Mouse (Mus musculus): ENCODE results near the gene Fam20c.

The Fam20c gene

DNA sequence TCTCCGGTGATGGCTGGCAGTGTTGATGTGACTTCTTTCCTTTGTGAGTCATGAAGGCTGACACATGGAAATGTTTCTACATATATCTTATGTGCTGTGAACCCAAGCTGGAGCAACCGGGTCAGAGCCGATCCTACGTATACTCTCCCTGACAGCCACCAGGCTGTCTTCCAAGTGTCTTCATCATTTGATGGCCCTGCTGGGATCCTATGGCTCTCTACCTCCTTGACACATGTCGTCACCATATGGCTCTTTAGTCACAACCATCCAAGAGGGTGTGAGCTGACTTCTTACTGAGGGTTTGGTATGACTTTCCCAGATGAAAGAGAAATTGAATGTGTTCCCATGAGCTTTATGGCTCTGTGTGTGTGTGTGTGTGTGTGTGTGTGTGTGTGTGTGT, 50.0 kb downstream of the Fam20c start:
- CTCF ChIA-PET, result no interaction called here

DNA sequence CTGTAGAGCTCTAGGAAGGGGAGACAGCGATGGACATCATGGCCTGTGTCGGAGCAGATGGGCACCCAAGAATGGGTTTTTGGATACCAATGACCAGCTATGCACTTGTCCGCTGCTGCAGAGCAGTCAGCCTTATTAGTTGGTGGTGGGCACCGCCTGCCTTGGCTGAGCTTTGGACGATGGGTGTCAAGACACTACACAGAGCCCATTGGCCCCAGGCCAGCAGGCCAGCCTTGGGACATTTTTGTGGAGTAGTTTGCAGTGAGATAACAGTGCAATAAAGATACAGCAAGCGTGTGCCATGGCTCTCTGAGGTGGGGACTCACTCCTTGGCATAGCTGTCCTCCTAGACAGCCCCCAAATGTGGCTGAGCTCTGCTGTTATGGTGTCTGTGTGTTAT, 55.5 kb downstream of the Fam20c start:
- CTCF ChIA-PET, result no interaction called here

DNA sequence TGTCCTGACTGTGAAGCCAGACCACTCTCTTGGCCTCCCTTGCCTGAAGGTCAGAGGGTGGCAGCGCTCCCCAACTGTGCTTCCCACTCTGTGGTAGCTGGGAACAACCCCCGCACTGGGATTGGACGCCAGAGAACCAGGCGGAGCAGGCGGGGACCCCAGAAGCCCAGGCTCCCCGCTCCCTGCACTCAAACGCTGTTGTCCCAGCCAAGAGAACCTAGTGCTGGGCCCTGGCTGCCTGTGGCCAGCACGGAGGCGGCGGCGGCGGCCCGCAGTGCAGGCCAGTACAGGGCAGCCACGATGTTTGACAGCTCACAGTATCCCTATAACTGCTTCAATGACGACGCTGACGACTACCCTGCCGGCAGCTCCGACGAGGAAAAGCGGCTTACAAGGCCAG, 65.5 kb downstream of the Fam20c start, which contains the start of gene Gm5294:
Gene Gm5294, plus strand, starts transcription at position 301 of the 400 bp plus-strand sequence.
- CTCF ChIA-PET, result no interaction called here

DNA sequence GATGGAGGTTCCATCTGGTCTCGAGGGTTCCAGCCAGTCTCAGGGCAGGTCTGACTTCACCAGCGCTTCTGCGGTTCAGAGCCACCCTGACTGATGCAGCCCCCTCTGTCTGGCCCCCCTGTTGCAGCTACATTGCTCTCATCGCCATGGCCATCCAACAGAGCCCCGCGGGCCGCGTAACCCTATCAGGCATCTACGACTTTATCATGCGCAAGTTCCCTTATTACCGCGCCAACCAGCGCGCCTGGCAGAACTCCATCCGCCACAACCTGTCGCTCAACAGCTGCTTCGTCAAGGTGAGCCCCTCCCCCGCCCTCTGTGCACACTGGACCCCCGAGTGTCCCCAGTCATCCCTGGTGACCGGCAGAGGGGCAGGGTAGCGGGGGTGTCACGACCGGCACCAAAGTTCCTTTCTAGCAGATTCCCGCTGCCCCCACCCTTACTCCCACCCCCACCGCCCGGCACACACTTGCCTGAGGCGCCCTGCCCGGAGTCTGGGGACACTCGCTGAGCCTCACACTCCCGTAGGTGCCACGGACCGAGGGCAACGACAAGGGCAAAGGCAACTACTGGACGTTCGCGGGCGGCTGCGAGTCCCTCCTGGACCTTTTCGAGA, 66.5 kb downstream of the Fam20c start:
- CTCF ChIA-PET, result no interaction called here

DNA sequence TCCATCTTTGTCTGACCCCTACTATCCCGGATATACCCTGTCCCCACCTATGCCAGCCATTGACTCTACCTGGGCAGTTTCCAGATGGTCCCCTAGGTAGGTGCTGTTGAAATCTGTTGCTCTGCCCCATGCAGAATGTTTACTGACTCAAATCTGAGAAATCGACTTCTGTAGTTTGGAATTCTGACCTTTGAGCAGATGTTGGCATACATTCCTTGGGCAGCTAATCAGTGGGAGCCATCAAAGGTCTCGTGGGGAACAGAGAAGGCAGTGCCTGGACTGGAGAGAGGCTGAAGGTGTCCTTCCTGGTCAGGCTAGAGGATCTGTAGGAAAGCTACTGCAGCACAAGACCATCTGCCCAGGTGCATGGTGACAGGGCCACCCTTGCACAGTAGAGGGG, 70.8 kb downstream of the Fam20c start:
- CTCF ChIA-PET, result no interaction called here

DNA sequence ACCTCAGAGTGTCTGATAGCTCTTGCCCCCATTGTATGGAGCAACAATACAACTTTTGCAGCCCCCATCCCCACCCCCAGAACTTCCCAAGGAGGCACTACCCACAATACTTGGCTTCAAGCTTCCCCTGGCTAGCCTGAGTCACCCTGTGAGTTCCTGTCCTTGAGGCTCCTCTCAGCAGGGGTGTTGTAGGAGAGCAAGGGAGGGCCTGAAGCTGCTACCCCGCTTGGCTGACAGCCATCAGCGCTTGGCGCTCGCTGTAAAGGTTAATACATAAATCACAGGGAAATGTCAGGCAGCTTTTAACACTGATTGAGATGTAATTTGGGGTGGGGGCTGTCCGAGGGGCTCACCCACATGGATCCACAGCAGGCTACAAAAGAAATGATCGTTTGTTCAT, 79.1 kb downstream of the Fam20c start:
- CTCF ChIA-PET, result no interaction called here

DNA sequence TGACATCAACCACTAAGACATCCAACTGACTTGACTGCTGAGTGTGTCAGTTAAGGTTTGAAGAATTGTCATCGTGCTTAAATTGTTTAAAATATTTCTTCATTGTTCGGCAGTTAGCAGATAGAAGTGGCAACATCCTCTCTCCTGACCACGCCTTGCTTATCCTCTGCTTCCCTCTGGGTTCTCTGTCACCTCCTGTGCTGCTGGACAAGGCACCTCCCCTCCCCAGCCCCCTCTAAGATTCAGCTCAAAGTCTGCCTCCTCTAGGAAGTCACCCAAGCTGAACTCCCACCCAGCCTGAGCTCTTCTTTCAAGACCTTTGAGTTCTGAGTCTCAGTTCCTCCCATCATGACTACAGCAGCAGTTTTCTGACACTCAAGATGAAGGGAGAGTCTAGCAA, 80.6 kb downstream of the Fam20c start:
- CTCF ChIA-PET, result no interaction called here

DNA sequence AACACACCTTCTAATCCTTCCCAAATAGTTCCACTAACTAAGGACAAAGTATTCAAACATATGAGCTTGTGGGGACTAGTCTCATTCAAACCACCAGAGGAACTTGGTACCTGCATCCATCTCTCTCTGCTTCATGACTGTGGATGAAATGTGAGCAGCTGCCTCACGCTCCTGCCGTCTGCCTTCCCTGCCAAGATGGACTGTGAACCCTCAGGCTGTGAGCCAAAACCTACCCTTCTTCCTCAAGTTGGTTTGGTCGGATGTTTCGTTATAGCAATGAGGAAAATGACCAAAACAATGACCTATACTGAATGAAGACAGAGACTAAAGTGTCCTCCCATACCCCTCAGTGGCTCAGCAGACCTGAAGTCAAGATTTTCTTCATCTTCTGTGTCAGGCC, 86.7 kb downstream of the Fam20c start:
- CTCF ChIA-PET, result no interaction called here

DNA sequence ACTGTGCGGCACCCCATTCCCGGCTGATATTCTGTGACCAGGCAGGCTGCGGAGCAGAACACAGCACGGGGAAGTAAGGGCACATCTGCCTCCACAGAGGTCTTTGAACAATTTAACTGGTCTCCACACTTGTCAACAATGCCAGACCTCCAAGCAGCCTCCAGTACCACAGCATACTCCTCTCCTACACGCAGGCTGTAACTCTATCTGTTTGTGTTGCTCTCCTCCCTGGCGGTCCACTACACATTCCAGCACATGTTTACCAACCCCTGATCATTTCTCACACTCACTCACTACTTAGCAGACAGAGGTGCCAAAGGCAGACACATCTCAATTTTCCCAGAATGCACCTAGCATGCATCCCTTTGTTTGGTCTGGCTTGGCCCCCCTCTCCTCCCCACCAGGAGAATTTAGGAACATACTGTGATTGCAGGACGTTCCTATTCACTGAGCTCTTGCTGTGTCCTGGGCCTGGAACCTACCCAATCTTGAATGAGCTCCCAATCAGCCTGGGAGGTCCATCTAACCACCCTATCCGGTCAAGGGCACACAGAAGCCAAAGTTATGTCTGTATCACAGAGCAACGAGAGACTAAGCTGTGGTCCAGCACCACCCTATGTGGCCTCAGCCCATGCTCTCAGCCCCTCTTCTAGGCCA, 89.0 kb downstream of the Fam20c start:
- CTCF ChIA-PET, result no interaction called here

DNA sequence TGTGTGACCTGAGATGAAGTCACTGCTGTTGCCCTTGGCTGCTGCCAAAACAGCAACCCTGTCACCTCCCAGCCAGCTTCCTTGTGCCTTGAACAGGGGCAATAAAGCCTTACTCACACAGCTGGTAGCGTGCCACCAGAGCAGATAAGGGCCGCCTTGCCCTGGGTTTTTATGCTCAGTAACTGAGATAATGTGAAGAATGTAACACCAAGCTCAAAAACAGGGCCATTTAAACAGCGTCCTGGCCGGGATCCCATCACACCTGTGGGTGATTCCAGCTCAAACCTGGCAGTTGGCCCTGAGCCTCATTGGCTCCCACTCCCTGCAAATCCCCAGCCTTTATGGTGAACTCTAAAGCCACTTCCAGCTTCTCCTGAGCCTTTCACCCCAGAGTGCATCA, 92.2 kb downstream of the Fam20c start:
- CTCF ChIA-PET, result no interaction called here

DNA sequence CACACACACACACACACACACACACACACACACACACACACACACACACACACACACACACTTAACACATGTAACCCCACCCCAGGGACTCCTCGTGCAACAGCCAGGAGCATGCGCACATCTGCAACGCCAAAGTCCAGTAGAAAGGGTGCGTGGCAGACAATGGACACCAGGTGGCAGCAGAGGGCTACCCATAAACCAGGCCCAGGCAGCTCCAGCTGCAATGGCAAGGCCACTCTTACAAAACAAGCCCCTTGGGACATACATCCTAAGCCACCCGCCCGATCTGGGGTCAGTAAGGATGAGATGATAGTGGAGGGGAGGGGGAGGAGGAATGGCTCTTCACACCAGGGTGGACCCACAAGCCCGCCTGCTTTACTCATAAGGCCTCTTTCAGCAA, 93.8 kb downstream of the Fam20c start:
- CTCF ChIA-PET, result interaction anchor here (0.8 kb wide), 1 partner anchor 10 kb away, joined by 5 read pairs; no protein-coding TSS in a partner anchor

DNA sequence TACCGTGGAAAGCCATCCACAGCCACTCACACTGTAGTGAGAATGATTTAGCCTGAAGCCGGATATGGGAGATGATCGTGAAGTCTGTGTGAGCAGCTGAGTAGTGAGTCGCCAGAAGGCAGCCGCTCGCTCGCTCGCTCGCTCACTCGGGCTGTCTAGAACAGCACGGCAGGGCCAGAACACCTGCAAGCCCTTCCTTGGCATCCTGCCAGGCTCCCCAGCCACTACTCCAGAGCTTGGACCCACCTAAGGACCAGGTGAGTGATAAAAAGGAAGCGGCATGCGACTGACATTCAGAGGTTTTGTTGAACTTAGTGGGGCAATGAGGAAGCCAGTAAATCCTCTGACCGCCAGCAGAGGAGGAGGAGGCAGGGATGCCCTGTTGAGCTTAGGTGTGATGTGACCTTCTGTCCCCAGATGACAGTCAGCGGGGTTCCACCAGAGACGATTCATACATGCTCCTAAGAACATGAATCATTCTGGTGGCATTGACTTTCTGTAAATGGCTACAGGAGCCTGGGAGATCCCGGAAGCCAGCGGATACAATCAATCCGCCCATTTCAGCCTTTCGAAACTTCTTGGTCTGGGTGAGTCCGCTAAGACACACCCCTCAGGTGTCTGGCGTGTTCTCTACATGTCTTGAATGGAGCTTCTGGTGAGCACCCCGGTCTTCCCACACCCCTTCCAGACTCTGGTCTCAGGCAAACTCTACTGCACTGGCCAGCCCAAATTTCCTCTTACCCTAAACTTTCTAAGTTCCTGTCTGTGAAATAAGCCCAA, 95.6 kb downstream of the Fam20c start:
- CTCF ChIA-PET, result no interaction called here

DNA sequence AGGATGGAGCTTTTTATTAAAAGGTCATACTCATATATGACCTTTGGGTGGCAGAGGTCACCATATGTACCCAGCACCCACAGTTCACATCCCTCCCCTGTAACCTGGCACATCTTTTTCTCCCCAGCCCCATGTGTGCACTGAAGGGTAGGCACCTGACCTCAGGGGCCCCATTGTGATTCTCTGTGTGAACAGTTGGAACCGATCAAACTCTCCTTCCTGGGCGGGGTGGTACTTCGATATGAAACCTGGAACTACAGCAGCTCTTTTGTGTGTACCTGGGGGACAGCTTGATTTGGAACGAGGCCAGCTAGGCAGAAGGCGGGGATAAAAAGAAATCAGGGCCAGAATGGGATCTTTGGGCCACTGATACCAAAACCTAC, 96.1 kb downstream of the Fam20c start:
- CTCF ChIA-PET, result no interaction called here

DNA sequence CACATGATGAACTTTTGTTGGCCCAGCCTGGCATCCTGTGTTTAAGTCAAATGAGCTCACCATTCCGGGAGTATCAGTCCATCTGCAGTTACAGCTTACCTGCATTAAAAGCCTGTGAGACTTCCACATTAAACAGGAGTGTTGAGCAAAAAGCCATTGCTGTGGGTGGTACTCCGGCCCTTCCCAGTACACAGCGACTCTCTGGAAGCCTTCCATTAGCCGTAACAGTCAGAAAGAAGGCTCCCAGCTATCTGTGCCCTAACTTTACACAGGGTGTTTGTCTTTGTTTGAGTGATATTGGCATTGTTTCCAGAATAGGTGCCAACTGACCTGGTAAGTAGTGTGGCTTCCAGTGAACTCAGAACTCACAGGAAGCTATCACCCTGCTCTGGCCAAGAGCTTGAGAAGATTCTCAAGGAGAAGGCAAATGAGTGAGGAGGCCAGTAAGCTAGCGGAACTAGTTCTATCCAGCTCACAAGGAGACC, 97.0 kb downstream of the Fam20c start:
- CTCF ChIA-PET, result no interaction called here

DNA sequence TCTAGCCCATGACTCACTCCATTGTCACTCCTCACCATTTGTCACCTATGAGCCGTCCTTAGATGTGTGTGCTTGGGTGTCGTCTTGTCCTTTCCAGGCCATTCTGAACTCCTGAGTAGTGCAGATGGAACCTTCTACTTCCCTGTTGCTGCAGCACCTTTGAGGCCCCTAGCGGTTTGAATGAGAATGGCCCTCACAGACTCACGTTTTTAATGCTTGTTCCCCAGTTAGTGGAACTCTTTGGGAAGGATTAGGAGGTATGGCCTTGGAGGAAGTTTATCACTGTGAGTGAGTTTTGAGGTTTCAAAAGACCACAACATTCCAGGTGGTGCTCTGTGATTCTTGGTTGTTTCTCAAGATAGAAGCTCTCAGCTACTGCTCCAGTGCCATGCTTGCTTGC, 97.8 kb downstream of the Fam20c start:
- CTCF ChIA-PET, result no interaction called here

DNA sequence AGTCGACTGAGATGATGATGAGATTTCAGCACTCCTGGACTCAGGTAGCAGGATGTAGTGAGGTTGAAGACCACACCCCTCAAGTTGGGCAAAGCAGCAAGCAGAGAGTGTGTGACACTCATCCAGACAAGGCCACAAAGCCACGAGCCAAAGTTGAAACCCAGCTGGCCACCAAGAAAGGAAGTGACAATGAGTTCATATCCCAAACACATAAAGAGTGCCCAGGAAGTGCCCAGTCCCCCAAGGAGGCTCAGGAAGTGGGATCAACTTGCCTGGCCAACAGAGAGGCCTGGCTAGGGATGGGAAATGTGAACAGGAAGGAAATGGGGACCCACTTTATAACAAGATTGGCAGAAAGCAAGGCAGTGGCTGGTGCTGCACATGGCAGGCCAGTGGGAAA, 99.0 kb downstream of the Fam20c start:
- CTCF ChIA-PET, result interaction anchor here (0.5 kb wide), 1 partner anchor 360 kb away, joined by 4 read pairs; no protein-coding TSS in a partner anchor

DNA sequence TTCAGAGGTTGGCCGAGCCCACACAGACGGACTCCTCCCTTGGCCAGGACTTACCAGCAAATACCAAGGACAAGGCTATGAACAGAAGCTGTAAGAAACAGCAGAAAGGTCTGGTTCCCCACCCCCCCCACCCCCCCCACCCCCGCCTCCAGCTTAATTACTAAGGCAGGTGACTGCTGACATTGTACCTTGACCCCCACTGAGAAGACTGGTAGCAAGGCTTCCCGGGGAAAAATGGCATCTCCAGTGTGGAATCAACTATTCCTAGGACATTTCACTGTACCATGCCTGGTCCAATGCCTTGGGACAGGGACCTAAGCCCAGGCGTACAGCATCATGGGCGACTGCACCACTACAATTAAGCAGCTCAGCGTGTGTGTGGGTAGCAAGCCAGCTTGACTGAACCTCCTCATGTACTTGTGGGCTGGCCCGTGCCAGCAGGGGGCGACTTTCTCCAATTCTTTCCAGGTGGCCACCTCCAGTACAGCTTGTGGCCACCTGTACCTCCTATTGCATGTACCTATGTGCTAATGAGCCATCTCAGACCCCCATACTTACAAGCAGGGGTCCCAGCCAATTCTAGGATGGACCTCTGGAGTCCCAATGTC, 102.8 kb downstream of the Fam20c start:
- CTCF ChIA-PET, result no interaction called here

DNA sequence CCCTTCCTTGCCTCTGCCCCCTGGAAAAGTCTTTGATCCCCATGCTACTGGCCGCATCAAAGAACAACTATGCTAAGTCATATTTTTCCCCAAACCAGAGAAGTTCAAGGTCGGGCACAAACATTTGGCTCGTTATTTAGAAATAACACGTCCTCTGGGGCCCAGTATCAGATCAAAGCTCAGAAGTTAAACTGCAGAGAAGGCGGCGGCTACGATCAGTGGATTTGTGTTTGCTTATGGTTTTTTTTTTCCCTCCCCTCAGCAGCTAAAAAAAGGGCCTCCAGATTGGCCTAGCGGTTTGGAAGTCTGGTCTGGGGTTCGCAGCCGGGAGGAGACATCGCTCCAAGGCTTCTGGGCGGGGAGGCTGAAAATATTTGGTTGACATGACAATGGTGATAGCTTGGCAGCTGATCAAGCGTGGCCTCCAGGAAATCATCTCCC, 103.5 kb downstream of the Fam20c start:
- CTCF ChIA-PET, result interaction anchor here (0.6 kb wide), 1 partner anchor 9 kb away, joined by 5 read pairs; no protein-coding TSS in a partner anchor
